Mouse (Mus musculus): ENCODE data around the gene Bckdha. TPM values are rescaled to one million over a fixed set of nuclear protein-coding genes. Genes with fewer than 3 reads are reported as not detected.

Gene Bckdha
- polyA plus RNA-seq, 1 experiment from 2014 or later = 51.8 TPM

GRCm38 (mm10) chr7:25637099-25637498 lies 21.7 kb downstream of the Bckdha start:
- no peak overlapping the region for H3K4me3 ChIP-seq (ENCODE audit: low read length)
- H3K4me2 ChIP-seq (ENCODE audit: low read length) = no peak overlapping the region
- ATAC-seq = no peak
- WGBS = 91% methylated on average over 5 of the region's 5 CpGs
- peaks cover 10% of the 10 kb centered on the region for H3K36me3 ChIP-seq (ENCODE audit: control insufficient read depth, insufficient read depth, low read length)
- H3K4me1 ChIP-seq (ENCODE audit: control insufficient read depth, insufficient read depth, low read depth, low read length) = no peaks in the 10 kb centered on the region
- no peaks in the 10 kb centered on the region for H3K27me3 ChIP-seq (replicated peaks; ENCODE audit: control insufficient read depth, insufficient read depth, low read length)
- no peak overlapping the region for H3K9ac ChIP-seq (ENCODE audit: low read depth, low read length)
- no peaks in the 10 kb centered on the region for H3K9me3 ChIP-seq (ENCODE audit: control insufficient read depth, low read length)
- no peak overlapping the region for H3K27ac ChIP-seq (ENCODE audit: low read depth, low read length)

- Histone ChIP-seq H3K9me3 (ENCODE audit: control insufficient read depth, low read length) (no peaks in the 10 kb centered on the region), H3K36me3 (ENCODE audit: control insufficient read depth, insufficient read depth, low read length) (peaks cover 12% of the 10 kb centered on the region), H3K27me3 (replicated peaks; ENCODE audit: control insufficient read depth, insufficient read depth, low read length) (no peaks in the 10 kb centered on the region), H3K4me2 (ENCODE audit: low read length) (no peak overlapping the region), H3K4me3 (ENCODE audit: low read length) (no peak overlapping the region), H3K27ac (ENCODE audit: low read depth, low read length) (no peak overlapping the region), H3K4me1 (ENCODE audit: control insufficient read depth, insufficient read depth, low read depth, low read length) (no peaks in the 10 kb centered on the region), H3K9ac (ENCODE audit: low read depth, low read length) (no peak overlapping the region)
- WGBS = 67% methylated on average over 3 of the region's 3 CpGs
- ATAC-seq = no peak
These were observed 22.4 kb downstream of the Bckdha start for GRCm38 (mm10) chr7:25636373-25636772.

GRCm38 (mm10) chr7:25632679-25633078 lies 26.1 kb downstream of the Bckdha start:
- Histone ChIP-seq H3K27me3 (replicated peaks; ENCODE audit: control insufficient read depth, insufficient read depth, low read length) (peaks cover 8% of the 10 kb centered on the region; the same call in 1 of the 2 replicates), H3K36me3 (ENCODE audit: control insufficient read depth, insufficient read depth, low read length) (peaks cover 27% of the 10 kb centered on the region), H3K4me3 (ENCODE audit: low read length) (no peak overlapping the region), H3K9ac (ENCODE audit: low read depth, low read length) (no peak overlapping the region), H3K9me3 (ENCODE audit: control insufficient read depth, low read length) (no peaks in the 10 kb centered on the region), H3K4me1 (ENCODE audit: control insufficient read depth, insufficient read depth, low read depth, low read length) (no peaks in the 10 kb centered on the region), H3K27ac (ENCODE audit: low read depth, low read length) (no peak overlapping the region), H3K4me2 (ENCODE audit: low read length) (no peak overlapping the region)
- WGBS = 88% methylated on average over 5 of the region's 5 CpGs
- no peak for ATAC-seq

GRCm38 (mm10) chr7:25628323-25628620 lies 30.5 kb downstream of the Bckdha start:
- H3K4me2 ChIP-seq (ENCODE audit: low read length) = no peak overlapping the region
- no peaks in the 10 kb centered on the region for H3K4me1 ChIP-seq (ENCODE audit: control insufficient read depth, insufficient read depth, low read depth, low read length)
- peaks cover 25% of the 10 kb centered on the region for H3K36me3 ChIP-seq (ENCODE audit: control insufficient read depth, insufficient read depth, low read length)
- 71% methylated on average over 8 of the region's 8 CpGs for WGBS
- H3K4me3 ChIP-seq (ENCODE audit: low read length) = no peak overlapping the region
- no peak for ATAC-seq
- H3K9ac ChIP-seq (ENCODE audit: low read depth, low read length) = no peak overlapping the region
- H3K27me3 ChIP-seq (replicated peaks; ENCODE audit: control insufficient read depth, insufficient read depth, low read length) = peaks cover 8% of the 10 kb centered on the region; the same call in 1 of the 2 replicates
- no peaks in the 10 kb centered on the region for H3K9me3 ChIP-seq (ENCODE audit: control insufficient read depth, low read length)
- H3K27ac ChIP-seq (ENCODE audit: low read depth, low read length) = no peak overlapping the region

- Histone ChIP-seq H3K4me2 (ENCODE audit: low read length) (peak overlapping the region; percentile 37), H3K9me3 (ENCODE audit: control insufficient read depth, low read length) (no peaks in the 10 kb centered on the region), H3K36me3 (ENCODE audit: control insufficient read depth, insufficient read depth, low read length) (peaks cover 23% of the 10 kb centered on the region), H3K9ac (ENCODE audit: low read depth, low read length) (peak overlapping the region; percentile 3; the same call in 1 of the 2 replicates), H3K4me1 (ENCODE audit: control insufficient read depth, insufficient read depth, low read depth, low read length) (no peaks in the 10 kb centered on the region), H3K27ac (ENCODE audit: low read depth, low read length) (no peak overlapping the region), H3K4me3 (ENCODE audit: low read length) (peak overlapping the region; percentile 16), H3K27me3 (replicated peaks; ENCODE audit: control insufficient read depth, insufficient read depth, low read length) (peaks cover 8% of the 10 kb centered on the region; the same call in 1 of the 2 replicates)
- ATAC-seq = no peak
- 21% methylated on average over 33 of the region's 38 CpGs for WGBS
These were observed 31.1 kb downstream of the Bckdha start for GRCm38 (mm10) chr7:25627431-25628322.

- H3K4me2 ChIP-seq (ENCODE audit: low read length) = peak within 1 kb of the TSS; percentile 37
- no peaks in the 10 kb centered on the region for H3K4me1 ChIP-seq (ENCODE audit: control insufficient read depth, insufficient read depth, low read depth, low read length)
- WGBS = 21% methylated on average over 27 of the region's 29 CpGs
- no peak; the same call in 1 of the 2 replicates for ATAC-seq
- peaks cover 8% of the 10 kb centered on the region; the same call in 1 of the 2 replicates for H3K27me3 ChIP-seq (replicated peaks; ENCODE audit: control insufficient read depth, insufficient read depth, low read length)
- peaks cover 21% of the 10 kb centered on the region for H3K36me3 ChIP-seq (ENCODE audit: control insufficient read depth, insufficient read depth, low read length)
- no peaks in the 10 kb centered on the region for H3K9me3 ChIP-seq (ENCODE audit: control insufficient read depth, low read length)
- H3K4me3 ChIP-seq (ENCODE audit: low read length) = peak within 1 kb of the TSS; percentile 16
- peak within 1 kb of the TSS; percentile 3; the same call in 1 of the 2 replicates for H3K9ac ChIP-seq (ENCODE audit: low read depth, low read length)
- no peak within 1 kb of the TSS for H3K27ac ChIP-seq (ENCODE audit: low read depth, low read length)
These were observed 32.0 kb downstream of the Bckdha start, which contains the start of gene B3gnt8 for GRCm38 (mm10) chr7:25626509-25627430. TSS of gene B3gnt8 (plus strand) at chr7:25626654.

- Histone ChIP-seq H3K4me3 (ENCODE audit: low read length) (no peak overlapping the region), H3K36me3 (ENCODE audit: control insufficient read depth, insufficient read depth, low read length) (peaks cover 13% of the 10 kb centered on the region), H3K4me2 (ENCODE audit: low read length) (no peak overlapping the region), H3K4me1 (ENCODE audit: control insufficient read depth, insufficient read depth, low read depth, low read length) (no peaks in the 10 kb centered on the region), H3K27ac (ENCODE audit: low read depth, low read length) (no peak overlapping the region), H3K27me3 (replicated peaks; ENCODE audit: control insufficient read depth, insufficient read depth, low read length) (peaks cover 8% of the 10 kb centered on the region; the same call in 1 of the 2 replicates), H3K9ac (ENCODE audit: low read depth, low read length) (no peak overlapping the region), H3K9me3 (ENCODE audit: control insufficient read depth, low read length) (no peaks in the 10 kb centered on the region)
- 80% methylated on average over 10 of the region's 10 CpGs for WGBS
- ATAC-seq = no peak
These were observed 33.1 kb downstream of the Bckdha start for GRCm38 (mm10) chr7:25625594-25626250.

- WGBS = 70% methylated on average over 5 of the region's 5 CpGs
- no peak for ATAC-seq
- no peak overlapping the region for H3K27ac ChIP-seq (ENCODE audit: low read depth, low read length)
- no peaks in the 10 kb centered on the region for H3K4me1 ChIP-seq (ENCODE audit: control insufficient read depth, insufficient read depth, low read depth, low read length)
- H3K4me2 ChIP-seq (ENCODE audit: low read length) = no peak overlapping the region
- H3K9ac ChIP-seq (ENCODE audit: low read depth, low read length) = no peak overlapping the region
- H3K36me3 ChIP-seq (ENCODE audit: control insufficient read depth, insufficient read depth, low read length) = peaks cover 8% of the 10 kb centered on the region
- no peaks in the 10 kb centered on the region for H3K9me3 ChIP-seq (ENCODE audit: control insufficient read depth, low read length)
- H3K4me3 ChIP-seq (ENCODE audit: low read length) = no peak overlapping the region
- peaks cover 8% of the 10 kb centered on the region; the same call in 1 of the 2 replicates for H3K27me3 ChIP-seq (replicated peaks; ENCODE audit: control insufficient read depth, insufficient read depth, low read length)
These were observed 33.9 kb downstream of the Bckdha start for GRCm38 (mm10) chr7:25624851-25625250.
